Mouse (Mus musculus) gastrocnemius, postnatal 25 days (tissue): Measurements from ENCODE around the gene Ccnl1. TPM values are rescaled to one million over a fixed set of nuclear protein-coding genes. Genes with fewer than 3 reads are reported as not detected.

ENCODE experiments used
- DNase-seq: peaks from one replicate; pipeline ENCODE4 v3.0.0; 2022
- total RNA-seq, 2 experiments: library from RNA; stranded (reverse); gene quantifications; 1 replicate in 1 of 2; 2 replicates in 1 of 2; pipeline ENCODE4 v1.2.3; 2021

Ccnl1 gene
- total RNA-seq, 2 experiments from 2014 or later = 12.7 to 17.4 TPM

DNA sequence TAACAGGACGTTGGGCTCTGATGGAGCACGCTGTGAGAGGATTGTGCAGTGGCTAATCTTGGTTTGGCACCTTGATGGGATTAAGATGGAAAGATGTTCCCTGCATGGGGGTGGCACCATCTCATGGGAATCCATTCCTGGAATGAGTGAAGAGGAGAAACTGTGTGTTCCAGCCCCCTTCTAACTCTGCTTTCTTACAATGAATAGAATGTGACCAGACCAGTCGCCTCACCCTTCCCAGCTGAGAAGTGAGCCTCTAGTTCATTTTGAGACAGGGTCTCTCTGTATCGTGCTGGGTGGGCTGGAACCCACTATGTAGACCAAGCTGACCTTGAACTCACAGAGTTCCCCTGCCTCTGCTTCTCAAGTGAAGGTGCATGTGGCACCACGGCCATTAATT, 31.6 kb downstream of the Ccnl1 start:
- DNase-seq = no peak

- DNase-seq = no peak
These were observed 32.9 kb downstream of the Ccnl1 start for GRCm38 (mm10) chr3:65925058-65925740.

DNA sequence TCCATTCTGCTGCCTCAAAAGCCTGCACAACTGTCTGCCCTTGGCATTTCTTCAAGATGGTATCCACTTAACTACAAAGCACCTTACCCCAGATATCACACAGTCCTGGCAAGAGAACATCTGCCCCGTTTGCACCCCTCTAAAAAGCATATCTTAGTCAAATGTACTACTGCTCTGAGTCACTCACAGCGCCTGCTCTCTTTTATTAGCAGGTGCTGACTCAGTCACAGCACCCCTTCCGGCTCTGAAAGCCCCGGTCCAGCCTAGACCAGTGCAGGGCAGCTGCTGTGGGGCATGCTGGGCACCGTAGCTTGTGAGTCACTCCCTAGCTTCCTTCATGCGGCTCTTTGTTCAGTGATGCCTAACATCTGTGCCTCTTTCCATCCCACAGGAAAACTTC, 35.6 kb downstream of the Ccnl1 start:
- DNase-seq = peak; percentile 26

GRCm38 (mm10) chr3:65921671-65922070, 36.4 kb downstream of the Ccnl1 start:
- no peak for DNase-seq

DNA sequence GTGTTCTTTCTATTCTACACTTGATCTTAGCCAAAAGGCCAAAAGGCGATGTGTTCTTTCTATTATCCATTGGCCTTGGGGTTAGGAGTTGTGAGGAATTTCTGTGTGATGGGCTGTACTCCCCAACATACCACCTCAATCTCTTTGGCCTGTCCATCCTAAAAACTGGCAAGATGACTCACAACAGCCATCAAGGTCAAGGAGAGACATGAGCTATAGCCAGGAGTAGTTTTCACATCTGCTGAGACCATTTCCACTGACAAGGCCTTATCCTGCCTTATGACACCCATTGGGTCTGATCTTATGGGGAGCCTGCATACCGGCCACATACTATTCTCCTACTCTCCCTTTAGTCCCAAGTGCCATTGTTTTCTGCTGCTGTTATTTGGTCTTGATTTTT, 39.0 kb downstream of the Ccnl1 start:
- no peak for DNase-seq

GRCm38 (mm10) chr3:65912928-65913327, 45.1 kb downstream of the Ccnl1 start:
- DNase-seq = peak; percentile 36

GRCm38 (mm10) chr3:65912217-65912616, 45.8 kb downstream of the Ccnl1 start:
- DNase-seq = no peak

DNA sequence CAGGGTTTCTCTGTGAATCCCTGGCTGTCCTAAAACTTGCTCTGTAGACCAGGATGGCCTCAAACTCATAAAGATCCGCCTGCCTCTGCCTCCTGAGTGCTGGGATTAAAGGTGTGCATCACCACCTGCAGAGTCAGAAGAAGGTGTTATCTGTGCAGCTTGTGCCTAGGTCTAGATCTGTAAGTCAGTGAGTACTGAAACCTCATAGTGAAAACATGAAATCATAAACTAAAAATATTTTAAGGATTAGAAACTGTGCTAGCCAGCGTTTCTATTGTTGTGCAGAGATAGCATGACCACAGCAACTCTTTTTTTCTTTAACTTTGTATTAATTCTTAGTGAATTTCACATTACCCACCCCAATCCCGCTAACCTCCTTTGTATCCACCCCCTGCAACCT, 46.8 kb downstream of the Ccnl1 start:
- DNase-seq = no peak

DNA sequence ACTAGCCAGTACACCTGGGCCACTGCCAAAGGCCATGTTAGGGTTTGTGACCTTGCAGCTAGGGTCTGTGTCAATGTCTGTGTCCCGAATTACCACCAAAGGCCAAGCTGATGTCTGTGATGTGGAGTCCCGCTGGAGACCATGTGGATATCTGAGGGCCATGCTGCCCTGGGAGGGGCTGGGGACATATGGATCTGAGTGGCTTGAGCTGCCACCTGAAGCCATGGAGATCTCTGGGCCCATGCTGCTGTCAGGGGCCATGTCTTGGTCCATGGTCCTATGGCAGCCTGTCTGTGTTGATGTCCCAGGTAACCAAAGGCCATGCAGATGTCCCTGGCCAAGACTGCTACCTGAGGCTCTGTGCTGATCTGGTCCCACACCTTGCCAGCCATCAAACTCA, 48.6 kb downstream of the Ccnl1 start:
- DNase-seq = no peak

- no peak for DNase-seq
These were observed 50.5 kb downstream of the Ccnl1 start for GRCm38 (mm10) chr3:65907536-65907935.

GRCm38 (mm10) chr3:65905281-65906169, 52.5 kb downstream of the Ccnl1 start:
- peak; percentile 38 for DNase-seq

DNA sequence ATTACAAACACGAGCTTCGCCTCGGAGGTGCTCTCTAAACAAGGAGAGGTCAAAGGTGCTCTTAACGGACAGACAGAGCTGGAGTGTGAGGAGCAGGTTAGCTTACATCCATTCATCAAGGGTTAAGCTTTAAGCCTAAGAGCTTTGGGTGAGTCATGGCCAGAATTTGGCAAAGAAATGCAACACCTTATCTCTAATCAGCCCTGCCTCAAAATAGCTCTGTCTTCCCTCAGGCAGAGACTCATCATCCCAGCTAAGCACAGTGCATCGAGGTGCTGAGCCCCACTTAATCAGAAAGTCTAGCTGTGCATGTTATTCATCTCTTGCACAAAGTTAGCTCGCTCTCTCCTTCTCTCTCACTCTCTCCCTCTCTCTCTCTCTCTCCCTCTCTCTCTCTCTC, 53.3 kb downstream of the Ccnl1 start:
- DNase-seq = no peak

DNA sequence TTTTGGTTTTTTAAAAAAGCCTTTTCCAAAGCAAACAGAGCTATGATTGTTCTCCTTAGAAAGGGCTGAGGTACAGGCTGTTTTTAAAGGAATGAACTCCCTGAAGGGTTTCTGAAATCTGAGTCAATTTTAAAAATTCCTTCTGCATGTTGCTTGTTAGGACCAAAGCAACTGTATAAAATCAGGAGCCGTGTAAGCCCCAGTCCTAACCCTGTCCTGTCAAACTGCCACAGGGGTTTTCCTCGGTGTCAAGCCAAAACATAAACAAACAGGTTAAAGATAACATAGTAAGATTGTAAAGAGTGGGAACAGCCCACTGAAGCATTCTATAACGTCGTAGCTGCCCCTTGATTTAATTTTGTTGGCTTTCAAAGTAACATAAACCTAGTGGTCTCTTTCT, 53.9 kb downstream of the Ccnl1 start:
- no peak for DNase-seq

- no peak for DNase-seq
These were observed 59.3 kb downstream of the Ccnl1 start for GRCm38 (mm10) chr3:65898598-65899278.

- DNase-seq = no peak
These were observed 60.6 kb downstream of the Ccnl1 start for GRCm38 (mm10) chr3:65897233-65897993.
